Mouse (Mus musculus): ENCODE results near the gene Paox.

GRCm38 (mm10) chr7:140101498-140101897, 14.1 kb upstream of the Paox start:
- TF ChIP-seq CTCF (IDR thresholded peaks at IDR 0.05; ENCODE audit: borderline replicate concordance, extremely low read depth, insufficient read depth, insufficient read length) (no peak), POLR2A (IDR thresholded peaks at IDR 0.05; ENCODE audit: borderline replicate concordance, extremely low read depth, insufficient read depth, insufficient read length, poor library complexity, severe bottlenecking) (no peak)

Data from brain, embryonic 14.5 days (tissue).